Mouse (Mus musculus): ENCODE data around the gene Hoxc8. TPM values are rescaled to one million over a fixed set of nuclear protein-coding genes. Genes with fewer than 3 reads are reported as not detected.

Gene Hoxc8
- polyA plus RNA-seq, 1 experiment = 1.1 TPM

- Histone ChIP-seq H3ac (ENCODE audit: control insufficient read depth, insufficient read length, low read depth) (peak overlapping the region; percentile 70), H3K4me3 (ENCODE audit: insufficient read depth, poor library complexity, severe bottlenecking) (peak overlapping the region; percentile 71), H3K79me2 (ENCODE audit: control insufficient read depth, insufficient read depth) (peaks cover 99% of the 10 kb centered on the region), H3K36me3 (ENCODE audit: control insufficient read depth, insufficient read depth) (no peaks in the 10 kb centered on the region), H3K27me3 (ENCODE audit: control insufficient read depth, insufficient read depth, insufficient read length) (no peaks in the 10 kb centered on the region), H3K79me3 (ENCODE audit: low read depth) (peaks cover 71% of the 10 kb centered on the region)
- TF ChIP-seq MYOD1 (IDR thresholded peaks at IDR 0.05; ENCODE audit: control insufficient read depth, insufficient read length, low read depth) (no peak), MYOG (IDR thresholded peaks at IDR 0.05; ENCODE audit: control insufficient read depth, extremely low read depth, insufficient read length) (no peak), CTCF (IDR thresholded peaks at IDR 0.05; ENCODE audit: control insufficient read depth, insufficient read depth, insufficient read length) (no peak), USF1 (IDR thresholded peaks at IDR 0.05; ENCODE audit: low read depth) (no peak), MAX (IDR thresholded peaks at IDR 0.05) (no peak), FOSL1 (IDR thresholded peaks at IDR 0.05; ENCODE audit: insufficient read depth, low read length, poor library complexity, severe bottlenecking) (no peak), CEBPB (IDR thresholded peaks at IDR 0.05; ENCODE audit: low read depth) (no peak)
Measured at GRCm38 (mm10) chr15:102963259-102963658, 27.1 kb upstream of the Hoxc8 start.

- Histone ChIP-seq H3K4me3 (ENCODE audit: insufficient read depth, poor library complexity, severe bottlenecking) (peak overlapping the region; percentile 71), H3K27me3 (ENCODE audit: control insufficient read depth, insufficient read depth, insufficient read length) (no peaks in the 10 kb centered on the region), H3K79me2 (ENCODE audit: control insufficient read depth, insufficient read depth) (peaks cover 99% of the 10 kb centered on the region), H3K36me3 (ENCODE audit: control insufficient read depth, insufficient read depth) (no peaks in the 10 kb centered on the region), H3K79me3 (ENCODE audit: low read depth) (peaks cover 72% of the 10 kb centered on the region), H3ac (ENCODE audit: control insufficient read depth, insufficient read length, low read depth) (peak overlapping the region; percentile 67)
- peak; percentile 93 for TF ChIP-seq MAX (IDR thresholded peaks at IDR 0.05)
- TF ChIP-seq MYOD1 (IDR thresholded peaks at IDR 0.05; ENCODE audit: control insufficient read depth, insufficient read length, low read depth) = no peak
Measured at GRCm38 (mm10) chr15:102963671-102964640, 26.5 kb upstream of the Hoxc8 start.

- no peaks in the 10 kb centered on the region for H3K27me3 ChIP-seq (ENCODE audit: control insufficient read depth, insufficient read depth, insufficient read length)
- TF ChIP-seq MYOD1 (IDR thresholded peaks at IDR 0.05; ENCODE audit: control insufficient read depth, insufficient read length, low read depth) = no peak
- TF ChIP-seq FOSL1 (IDR thresholded peaks at IDR 0.05; ENCODE audit: insufficient read depth, low read length, poor library complexity, severe bottlenecking) = no peak
- TF ChIP-seq CEBPB (IDR thresholded peaks at IDR 0.05; ENCODE audit: low read depth) = no peak
- no peak for TF ChIP-seq CTCF (IDR thresholded peaks at IDR 0.05; ENCODE audit: control insufficient read depth, insufficient read depth, insufficient read length)
- no peak for TF ChIP-seq MAX (IDR thresholded peaks at IDR 0.05)
- no peak for TF ChIP-seq USF1 (IDR thresholded peaks at IDR 0.05; ENCODE audit: low read depth)
- TF ChIP-seq MYOG (IDR thresholded peaks at IDR 0.05; ENCODE audit: control insufficient read depth, extremely low read depth, insufficient read length) = no peak
- H3K36me3 ChIP-seq (ENCODE audit: control insufficient read depth, insufficient read depth) = no peaks in the 10 kb centered on the region
- H3ac ChIP-seq (ENCODE audit: control insufficient read depth, insufficient read length, low read depth) = peak overlapping the region; percentile 61
- H3K79me3 ChIP-seq (ENCODE audit: low read depth) = peaks cover 76% of the 10 kb centered on the region
- peak overlapping the region; percentile 71 for H3K4me3 ChIP-seq (ENCODE audit: insufficient read depth, poor library complexity, severe bottlenecking)
- H3K79me2 ChIP-seq (ENCODE audit: control insufficient read depth, insufficient read depth) = peaks cover 99% of the 10 kb centered on the region
Measured at GRCm38 (mm10) chr15:102965003-102965891, 25.2 kb upstream of the Hoxc8 start.

GRCm38 (mm10) chr15:102965892-102966775 is 24.3 kb upstream of the Hoxc8 start:
- Histone ChIP-seq H3K4me3 (ENCODE audit: insufficient read depth, poor library complexity, severe bottlenecking) (peak overlapping the region; percentile 71), H3K79me3 (ENCODE audit: low read depth) (peaks cover 80% of the 10 kb centered on the region), H3K79me2 (ENCODE audit: control insufficient read depth, insufficient read depth) (peaks cover 99% of the 10 kb centered on the region), H3K36me3 (ENCODE audit: control insufficient read depth, insufficient read depth) (no peaks in the 10 kb centered on the region), H3K27me3 (ENCODE audit: control insufficient read depth, insufficient read depth, insufficient read length) (no peaks in the 10 kb centered on the region), H3ac (ENCODE audit: control insufficient read depth, insufficient read length, low read depth) (peak overlapping the region; percentile 61)
- TF ChIP-seq MYOG (IDR thresholded peaks at IDR 0.05; ENCODE audit: control insufficient read depth, extremely low read depth, insufficient read length) (no peak), CEBPB (IDR thresholded peaks at IDR 0.05; ENCODE audit: low read depth) (no peak), FOSL1 (IDR thresholded peaks at IDR 0.05; ENCODE audit: insufficient read depth, low read length, poor library complexity, severe bottlenecking) (no peak), USF1 (IDR thresholded peaks at IDR 0.05; ENCODE audit: low read depth) (peak; percentile 95), MAX (IDR thresholded peaks at IDR 0.05) (peak; percentile 83), MYOD1 (IDR thresholded peaks at IDR 0.05; ENCODE audit: control insufficient read depth, insufficient read length, low read depth) (no peak), CTCF (IDR thresholded peaks at IDR 0.05; ENCODE audit: control insufficient read depth, insufficient read depth, insufficient read length) (peak; percentile 100)
